Mouse (Mus musculus): ENCODE measurements around the gene Faf1.
"Not testable (repeated sequence)": the region's sequence is repeated elsewhere in the genome, so short reads cannot be mapped to it uniquely, and the experiment has no call there.

Gene Faf1

DNA sequence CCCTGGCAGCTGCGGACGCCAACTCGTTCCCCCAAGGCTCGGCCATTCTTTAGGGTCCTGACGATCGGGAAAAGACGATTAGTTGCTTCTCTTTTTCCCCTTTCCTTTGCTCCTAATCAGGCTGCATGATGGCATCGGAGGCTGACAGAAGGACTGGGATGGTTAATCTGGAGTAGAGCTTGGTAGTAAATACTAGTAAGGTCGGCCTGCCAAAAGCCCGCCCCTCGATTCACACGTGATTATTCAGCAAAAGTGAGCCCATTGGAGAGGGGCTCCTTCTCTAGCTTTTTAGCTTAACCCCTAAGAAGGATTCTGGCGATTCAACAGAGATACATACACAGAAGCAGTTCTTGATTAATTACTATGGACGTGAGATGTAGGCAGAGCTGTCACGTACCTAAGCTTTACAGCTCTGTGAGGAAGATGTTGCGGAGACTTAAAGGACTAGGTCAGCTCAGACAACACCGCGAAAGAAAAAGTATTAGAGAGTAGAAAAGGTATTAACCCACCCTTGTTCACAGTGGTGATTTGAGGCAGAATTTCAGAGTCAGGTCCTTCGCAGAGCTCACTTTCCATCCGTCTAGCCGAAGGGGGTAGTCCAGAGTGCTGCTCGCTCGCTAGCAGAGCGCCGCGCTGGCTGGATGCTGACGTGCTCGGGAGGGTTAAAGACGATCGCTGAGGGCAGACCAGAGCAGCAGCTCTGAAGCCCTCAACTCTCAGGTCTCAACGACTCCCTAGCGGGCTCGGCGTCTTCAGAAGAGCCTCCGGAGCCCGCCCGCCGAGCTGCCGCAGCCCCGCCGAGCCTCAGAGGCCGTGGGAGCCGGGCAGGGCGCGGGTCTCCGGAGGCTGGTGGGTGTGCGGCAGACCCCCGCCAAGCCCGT is 11.0 kb upstream of the Faf1 start:
- in situ Hi-C loops (cut with MseI, MboI) = no loop called here

DNA sequence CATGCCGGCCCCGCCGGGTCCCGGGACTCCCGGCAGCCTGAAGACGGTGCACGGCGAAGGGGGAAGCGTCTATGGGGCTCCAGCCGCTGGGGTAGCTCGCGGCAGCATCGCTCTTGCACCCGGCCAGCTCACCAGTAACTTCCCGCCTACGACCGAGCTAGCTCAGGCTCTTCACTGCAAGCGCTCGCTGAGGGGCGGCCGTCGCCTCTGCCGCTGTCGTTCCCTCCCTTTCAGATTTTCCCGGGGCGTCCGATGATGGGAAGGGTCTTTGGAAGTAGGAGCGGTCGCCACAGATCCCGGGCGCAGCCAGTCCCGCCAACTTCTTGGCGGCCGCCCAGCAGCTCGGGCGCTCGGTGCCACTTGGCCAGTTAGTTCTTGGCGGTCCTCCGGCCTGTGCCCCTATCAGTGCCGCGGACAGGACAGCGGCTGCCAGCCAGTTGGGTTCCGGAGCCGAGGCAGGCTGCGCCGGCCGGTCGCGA is 10.4 kb upstream of the Faf1 start:
- in situ Hi-C loops (cut with MseI, MboI) = no loop called here

DNA sequence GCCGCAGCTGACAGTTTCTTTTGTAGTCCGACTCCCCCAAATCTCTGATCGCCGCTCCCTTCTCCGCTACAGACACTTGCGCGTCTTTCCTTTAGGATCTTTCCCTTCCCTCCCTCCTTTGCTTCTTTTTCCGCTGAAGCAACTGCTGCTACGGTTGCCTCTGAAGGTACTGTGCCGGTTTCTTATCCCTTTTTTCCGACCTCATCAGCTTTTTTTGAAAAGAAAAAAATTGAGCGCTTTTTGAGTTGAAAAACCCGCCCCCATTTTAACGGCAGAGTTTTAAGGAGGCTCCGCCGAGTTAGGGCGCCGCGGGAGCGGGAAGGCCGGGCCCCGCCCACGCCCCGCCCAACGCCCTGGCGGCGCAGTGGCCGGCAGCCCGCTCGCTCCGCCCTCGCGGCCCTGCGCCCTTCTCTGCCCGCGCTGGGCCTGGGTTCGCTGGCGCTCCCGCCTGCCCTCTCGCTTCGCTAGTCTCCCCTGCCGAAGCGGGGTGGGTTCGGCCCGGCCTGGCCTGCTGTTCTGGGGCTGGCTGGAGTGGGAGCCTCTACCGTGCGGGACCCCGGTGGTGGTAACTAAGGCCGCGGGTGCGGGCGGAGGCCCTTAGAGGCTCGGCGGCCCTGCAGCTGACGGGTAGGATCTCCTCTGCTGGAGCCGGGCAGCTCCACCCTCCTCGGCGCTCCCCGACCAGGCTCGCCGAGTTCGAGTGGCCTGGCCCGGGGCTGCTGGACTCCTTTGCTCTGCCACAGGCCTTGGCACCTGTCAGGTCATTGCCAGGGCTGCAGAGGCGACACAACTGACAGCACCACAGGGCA is 9.7 kb upstream of the Faf1 start, which contains the start of gene Cdkn2c:
Gene Cdkn2c (minus strand): TSS at position 729 of the 809 bp plus-strand sequence.
- in situ Hi-C loops (cut with MseI, MboI) = no loop called here

DNA sequence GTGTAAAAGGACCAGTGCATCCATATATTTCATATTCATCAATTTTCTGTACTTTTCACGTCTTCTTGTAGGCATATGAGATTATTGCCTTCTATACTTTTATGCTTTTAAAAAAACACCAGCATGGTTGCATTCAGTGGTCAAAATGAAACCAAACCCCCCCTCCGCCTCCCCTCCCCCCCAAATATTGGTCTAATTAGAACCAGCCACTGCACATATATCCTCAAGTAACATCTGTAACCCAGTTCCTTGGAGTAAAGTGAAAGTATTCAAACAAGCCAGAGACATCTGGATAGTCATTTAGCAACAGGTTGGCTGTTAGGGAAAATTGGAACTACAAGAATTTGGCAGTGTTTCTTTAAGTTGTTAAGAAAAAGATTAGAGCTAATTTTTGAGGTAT is 8.9 kb upstream of the Faf1 start:
- in situ Hi-C loops (cut with MseI, MboI) = no loop called here

DNA sequence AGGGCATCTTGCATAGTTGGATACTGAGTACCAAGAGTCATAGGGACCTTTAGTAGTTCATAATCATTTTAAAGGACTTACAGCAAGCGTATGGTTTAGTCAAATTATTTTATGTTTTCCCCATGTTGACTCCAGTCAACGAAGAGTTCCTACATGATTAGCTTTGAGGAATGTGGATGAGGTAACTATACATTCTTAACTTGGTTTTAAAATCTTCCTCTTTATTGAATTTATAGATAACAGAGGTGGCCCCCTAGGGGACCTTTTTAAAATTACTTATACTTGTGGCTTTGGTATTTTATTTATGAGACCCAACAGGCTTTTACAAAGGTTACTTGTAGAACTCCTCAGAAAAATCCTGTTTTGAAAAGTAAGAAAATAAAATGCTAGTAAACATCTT is 6.2 kb upstream of the Faf1 start:
- in situ Hi-C loops (cut with MseI, MboI) = no loop called here

DNA sequence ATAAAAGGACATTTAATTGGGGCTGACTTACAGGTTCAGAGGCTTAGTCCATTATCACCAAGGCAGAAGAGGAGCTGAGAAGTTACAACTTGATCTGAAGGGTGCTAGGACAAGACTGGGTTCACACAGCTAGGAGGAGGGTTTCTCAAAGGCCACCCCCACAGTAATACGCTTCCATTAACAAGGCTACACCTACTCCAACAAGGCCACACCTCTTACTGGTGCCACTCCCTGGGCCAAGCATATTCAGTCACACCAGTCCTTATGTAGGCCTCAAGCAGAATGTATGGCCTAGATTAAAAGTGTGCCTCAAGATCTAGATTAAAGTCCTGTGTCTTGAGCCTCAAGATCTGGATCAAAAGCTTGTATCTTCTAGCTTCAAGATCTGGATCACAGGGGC is 4.4 kb upstream of the Faf1 start:
- in situ Hi-C loops (cut with MseI, MboI) = no loop called here

DNA sequence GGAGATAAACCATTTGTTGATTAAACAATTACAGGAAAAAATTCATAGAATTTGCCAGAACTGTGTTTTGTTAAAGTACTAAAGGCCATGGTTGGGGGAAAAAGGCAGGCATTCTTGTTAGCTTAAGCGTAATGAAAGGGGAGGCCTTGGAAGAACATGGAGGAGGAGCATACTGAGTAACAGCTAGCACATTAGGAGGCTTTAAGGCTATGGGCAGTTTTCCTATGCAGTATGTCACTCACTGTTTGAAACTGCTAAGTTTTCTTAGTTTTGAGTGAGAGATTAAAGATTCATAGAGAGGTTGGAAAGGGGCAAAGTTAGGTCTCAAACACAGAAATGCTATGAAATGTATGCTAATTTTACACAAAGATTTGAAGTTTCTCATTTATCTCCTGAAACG is 2.3 kb upstream of the Faf1 start:
- in situ Hi-C loops (cut with MseI, MboI) = no loop called here

DNA sequence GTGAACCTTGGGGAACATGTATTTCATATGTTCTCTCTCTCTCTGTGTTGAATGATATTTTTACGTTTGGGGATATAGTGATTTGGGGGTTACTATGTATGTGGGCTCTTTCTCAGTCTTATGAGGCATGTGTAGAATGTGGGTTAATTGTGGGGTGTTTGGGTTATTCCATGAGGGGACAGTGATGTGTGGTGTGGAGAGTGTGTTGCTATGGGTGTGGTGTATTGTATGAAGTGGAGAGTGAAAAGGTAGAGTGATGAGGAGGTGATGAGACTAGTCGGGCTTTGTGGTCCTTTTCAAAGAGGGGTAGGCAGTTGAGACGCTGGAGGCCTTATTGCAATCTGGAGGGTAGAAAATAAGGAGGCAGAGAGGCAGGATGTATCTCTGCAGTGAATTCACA is 833 bp downstream of the Faf1 start:
- in situ Hi-C loops (cut with MseI, MboI) = no loop called here

DNA sequence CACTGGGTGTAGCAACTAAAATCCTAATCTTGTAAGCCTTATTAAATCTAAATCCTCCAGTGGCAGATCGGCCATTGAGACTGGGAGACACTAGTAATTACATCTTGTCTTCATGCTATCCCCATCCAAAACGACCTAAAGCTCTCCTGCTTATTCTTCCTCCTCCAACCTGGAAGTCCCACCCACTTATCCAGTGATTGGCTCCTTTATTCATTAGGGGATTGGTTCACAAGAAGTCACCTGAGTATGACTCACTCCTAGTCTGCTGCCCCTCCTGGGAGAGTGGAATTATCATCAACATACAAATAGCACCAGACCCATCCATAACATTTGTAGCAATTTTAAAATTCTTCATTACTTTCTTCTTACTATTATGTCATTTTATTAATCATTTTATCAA is 7.2 kb downstream of the Faf1 start:
- in situ Hi-C loops (cut with MseI, MboI) = no loop called here

DNA sequence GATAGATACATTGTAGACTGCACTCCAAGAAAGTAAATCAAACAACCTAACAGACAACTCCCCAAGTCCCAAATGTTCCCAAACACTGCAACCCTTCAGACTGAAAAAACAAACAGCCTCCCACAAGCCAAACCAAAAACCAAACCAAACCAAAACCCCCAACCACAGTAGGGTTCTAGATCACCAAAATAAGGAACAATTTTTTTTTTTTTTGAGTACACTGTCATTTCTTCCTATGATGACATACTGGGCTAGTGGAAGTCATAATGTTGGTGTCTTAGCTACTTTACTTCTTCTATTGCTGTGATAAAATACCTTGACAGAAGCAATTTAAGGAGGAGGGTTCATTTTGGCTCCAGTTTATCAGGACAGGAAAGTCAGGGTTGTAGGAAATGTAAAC is 16.3 kb downstream of the Faf1 start:
- in situ Hi-C loops (cut with MseI, MboI) = no loop called here

DNA sequence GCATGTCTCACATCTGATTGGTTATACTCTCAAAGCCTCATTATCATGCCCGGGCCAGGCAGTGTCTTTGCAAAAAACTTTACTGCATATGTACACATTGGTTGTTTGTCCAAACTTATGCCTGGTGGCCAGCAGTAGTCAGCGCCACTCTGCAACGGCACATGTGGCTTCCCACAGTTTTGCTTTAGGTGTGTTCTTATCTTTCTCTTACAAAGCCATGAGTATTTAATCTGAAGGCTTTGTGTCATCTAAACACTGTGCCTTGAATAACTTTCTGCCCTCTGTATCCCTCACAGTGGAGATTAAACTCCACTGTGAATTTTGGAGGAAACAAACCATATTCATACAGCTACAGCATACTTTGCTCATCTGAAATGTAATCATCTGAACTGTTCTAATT is 24.3 kb downstream of the Faf1 start:
- in situ Hi-C loops (cut with MseI, MboI) = not testable (repeated sequence)

DNA sequence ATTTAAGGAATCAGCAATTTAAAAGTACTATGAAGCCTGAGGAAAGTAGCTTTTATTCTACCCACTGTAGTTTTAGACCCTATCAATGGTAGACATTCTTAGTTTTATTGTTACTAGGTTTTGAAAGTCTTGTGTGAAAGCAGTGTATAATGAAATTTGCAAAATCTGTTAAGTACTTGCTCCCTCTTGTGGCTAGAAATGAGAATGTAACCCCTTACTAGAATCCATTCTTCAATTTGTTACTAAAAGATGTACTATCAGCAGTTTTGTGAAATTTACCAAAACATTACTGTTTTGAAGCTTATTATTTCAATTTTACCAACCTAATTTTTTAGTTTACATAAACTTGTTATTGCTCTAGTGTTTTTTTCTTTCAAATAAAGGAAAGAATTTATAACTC is 27.2 kb downstream of the Faf1 start:
- in situ Hi-C loops (cut with MseI, MboI) = no loop called here

DNA sequence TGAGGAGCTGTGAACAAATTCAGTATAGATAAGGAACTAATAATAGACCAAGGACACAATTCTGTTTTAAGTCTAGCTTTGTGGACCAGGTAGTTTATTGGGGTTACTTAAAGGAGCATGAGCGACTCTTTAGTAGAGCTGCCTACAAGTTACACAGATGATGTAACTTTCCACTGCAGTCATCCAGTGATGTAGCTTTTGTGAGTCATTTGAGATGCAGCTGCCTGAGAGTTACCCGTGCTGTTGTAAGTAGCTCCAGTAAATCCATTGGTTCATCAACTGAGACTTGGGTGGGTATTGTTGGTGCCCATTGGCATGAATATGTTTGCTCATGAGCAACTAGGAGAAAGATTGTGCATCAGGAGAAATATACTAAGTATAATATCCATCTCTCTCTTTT is 29.0 kb downstream of the Faf1 start:
- in situ Hi-C loops (cut with MseI, MboI) = no loop called here

DNA sequence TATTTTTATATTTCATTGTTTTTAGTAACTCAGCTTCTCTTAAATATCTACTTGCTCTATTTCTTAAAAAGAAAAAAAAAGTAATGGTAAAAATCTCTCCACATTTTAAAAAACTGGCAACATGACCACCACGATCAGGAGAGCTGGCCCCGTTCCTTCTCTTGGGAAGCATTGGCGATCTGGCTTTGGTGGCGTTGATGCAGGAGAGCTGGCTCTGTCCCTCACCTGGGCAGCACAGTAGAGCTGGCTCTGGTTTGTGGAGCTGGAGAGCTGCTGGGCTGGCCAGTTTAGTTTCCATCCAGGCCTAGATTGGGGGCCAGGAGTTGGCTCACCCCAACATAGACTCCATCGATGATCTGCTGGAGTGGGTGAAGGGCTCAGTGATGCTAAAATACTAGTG is 42.9 kb downstream of the Faf1 start:
- in situ Hi-C loops (cut with MseI, MboI) = no loop called here

DNA sequence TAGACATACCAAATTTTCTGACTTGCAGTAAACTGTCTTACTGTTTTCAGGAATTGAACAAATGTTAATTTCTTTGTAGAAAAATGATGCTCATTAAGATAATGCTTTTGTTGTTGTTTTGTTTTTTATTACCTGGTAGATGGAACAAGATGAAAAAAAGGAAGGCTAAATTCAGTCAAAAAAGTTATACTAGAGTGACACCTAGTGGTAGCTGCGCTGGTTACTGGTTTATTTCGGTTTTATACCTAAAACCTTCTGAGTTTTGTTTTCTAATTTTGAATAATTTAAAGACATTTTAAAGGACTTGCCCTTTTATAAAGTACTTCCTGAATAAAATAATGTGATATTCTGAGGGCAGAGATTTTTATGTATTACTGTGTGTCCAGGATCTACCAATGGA is 52.9 kb downstream of the Faf1 start:
- in situ Hi-C loops (cut with MseI, MboI) = no loop called here

DNA sequence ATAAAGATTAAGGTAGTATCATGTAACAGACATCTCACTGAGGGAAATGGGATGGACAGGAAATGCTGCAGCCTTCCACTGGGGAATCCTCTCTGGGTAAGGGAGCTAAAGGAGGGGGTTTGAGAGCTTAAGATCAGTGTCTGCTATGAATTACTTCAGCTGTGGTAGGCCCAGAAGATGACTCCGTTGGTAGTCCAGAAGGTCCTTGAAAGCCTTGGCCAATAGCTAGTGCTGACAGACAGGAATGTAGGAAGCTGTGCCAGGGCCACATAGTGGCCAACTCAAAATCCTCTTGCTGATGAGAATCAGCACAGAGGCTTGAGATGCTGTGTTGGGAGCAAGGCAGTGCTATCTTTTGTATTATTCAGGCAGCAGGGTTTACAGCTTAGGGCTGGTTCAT is 59.4 kb downstream of the Faf1 start:
- in situ Hi-C loops (cut with MseI, MboI) = no loop called here

DNA sequence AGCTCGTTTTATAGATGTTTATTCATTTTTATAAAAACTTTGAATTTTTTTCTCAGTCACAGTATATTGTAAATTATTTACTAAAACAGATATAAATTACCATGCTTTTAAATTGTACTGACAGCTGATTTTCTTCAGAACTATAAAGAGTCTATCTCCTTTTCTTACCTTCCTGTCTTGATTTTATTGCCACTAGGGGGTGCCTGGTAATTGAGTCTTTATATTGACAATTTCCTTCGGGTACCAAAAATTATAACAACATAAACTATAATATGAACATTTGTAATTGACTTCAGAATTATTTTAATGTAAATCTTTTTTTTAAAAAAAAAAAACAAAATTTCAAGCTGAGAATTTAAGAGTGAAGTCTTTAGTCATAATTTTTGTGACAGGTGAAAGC is 67.6 kb downstream of the Faf1 start:
- in situ Hi-C loops (cut with MseI, MboI) = no loop called here

DNA sequence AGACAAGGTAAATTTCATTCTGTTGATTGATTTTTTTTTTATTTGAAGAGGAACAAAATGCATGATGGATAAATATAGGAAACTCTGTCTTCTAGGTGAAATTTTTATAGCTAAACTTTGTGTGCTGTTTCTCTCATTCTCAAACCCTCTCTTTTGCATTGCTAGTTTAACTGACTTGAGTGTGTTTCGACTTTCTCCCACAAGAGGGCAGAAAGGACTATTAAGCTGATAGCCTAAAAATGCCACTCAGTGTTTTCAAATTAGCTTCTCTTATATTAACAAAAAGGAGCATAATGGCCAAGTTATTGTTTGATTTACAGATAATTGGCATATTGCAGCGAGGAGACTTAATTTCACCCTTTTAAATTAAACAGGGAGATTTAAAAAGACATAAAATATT is 82.6 kb downstream of the Faf1 start:
- in situ Hi-C loops (cut with MseI, MboI) = no loop called here

DNA sequence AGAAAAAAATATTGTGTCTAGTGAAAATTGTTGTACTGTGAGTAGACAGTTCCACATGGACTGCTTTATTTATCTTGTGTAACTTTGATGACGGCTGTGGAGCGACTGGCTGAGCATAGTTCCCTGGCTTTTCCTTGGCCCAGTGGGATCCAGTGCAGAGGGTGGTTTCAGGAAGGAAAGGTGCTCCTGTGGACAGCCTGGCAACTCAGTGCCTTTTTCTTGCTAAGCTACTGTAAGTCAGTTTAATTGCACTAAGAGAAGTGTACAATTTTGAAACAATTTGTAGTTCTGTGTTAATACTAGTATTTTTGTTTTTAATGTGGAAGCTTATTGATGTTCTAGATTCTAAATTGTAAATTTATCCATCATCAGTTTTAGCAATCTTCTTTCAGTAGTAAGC is 83.5 kb downstream of the Faf1 start:
- in situ Hi-C loops (cut with MseI, MboI) = no loop called here

DNA sequence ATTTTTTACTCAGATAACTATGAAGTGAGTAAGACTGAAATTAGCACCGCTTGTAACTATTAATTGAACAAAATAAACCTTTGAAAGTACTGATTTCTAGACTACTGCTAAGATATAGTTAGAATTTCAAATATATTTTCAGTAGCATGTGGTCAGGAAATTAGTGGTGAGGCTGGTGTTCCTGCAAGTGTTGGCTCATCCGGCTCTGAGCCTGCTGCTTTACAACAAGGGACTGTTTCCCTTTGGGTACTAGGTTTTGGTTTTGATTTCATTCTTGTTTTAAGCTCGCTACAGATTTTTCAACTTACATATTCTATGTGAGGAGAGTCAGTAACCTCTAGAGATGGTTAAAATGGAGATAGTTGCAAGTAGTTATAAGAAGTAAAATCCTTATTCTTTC is 84.1 kb downstream of the Faf1 start:
- in situ Hi-C loops (cut with MseI, MboI) = no loop called here

DNA sequence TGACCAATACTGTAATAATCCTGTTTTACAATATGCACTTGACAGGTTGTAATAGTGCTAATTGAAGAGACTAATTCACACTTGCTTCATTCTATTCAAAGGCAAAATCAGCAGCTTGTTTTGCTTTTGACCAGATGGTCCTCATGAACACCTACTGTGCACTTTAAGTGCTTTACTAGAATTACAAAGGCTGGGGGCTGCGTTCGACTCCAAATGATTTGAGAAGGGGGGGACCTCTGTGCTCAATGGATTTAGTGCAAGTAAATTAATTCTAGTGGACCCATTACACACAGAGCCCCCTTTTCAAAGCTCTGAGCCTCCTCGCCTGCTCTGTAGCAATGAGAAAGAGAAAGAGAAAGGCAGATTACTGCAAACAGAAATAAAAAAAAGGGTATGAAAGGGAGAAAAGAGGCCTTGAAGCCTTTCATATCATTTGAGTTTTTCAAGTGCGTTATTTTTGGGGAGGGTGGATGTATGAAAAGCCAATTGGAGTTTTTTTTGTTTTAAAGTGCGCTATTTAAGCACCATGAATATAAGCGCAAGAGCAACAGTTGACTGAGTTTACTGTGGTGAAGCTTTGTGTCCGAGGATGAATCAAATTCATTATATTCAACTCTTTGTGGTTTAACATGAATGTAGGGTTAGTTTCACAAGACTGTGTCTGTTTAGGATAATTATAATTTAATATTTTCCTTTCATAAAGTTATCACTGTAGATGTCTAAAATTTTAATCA is 86.5 kb downstream of the Faf1 start:
- in situ Hi-C loops (cut with MseI, MboI) = no loop called here

DNA sequence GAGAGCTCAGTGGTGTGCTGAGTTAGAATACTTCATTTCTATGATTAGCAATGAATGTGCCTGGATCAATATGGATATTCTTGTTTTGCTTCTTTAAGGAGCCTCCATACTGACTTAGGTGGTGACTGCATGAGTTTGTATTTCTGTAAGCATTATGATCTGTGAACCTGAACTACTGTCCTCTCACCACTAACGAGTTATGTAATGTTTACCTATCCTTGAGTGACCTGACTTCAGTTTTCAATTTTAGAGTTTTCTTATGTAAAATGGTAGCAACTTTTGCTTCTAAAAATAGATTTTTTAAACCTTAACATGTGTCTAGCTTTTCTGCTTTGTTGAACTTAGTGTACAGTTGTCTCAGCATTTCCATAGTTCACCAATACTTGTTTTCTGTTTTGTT is 92.7 kb downstream of the Faf1 start:
- in situ Hi-C loops (cut with MseI, MboI) = no loop called here

Data from mouse trophoblast stem cell (cell line).